Mouse (Mus musculus) stomach, embryonic 15.5 days (tissue): ENCODE measurements around the gene Zfp846. TPM values are rescaled to one million over a fixed set of nuclear protein-coding genes. Genes with fewer than 3 reads are reported as not detected.
"Not testable (repeated sequence)": the region's sequence is repeated elsewhere in the genome, so short reads cannot be mapped to it uniquely, and the experiment has no call there.

Source experiments
- ATAC-seq: fragments of 200-750 bp; cut with Nextera tagmentation; 2 replicates; pipeline ENCODE4 v1.8.0; 2017; ENCODE audit warnings: low read depth, moderate number of reproducible peaks, moderate TSS enrichment; ENCODE audit not compliant: insufficient read depth, low FRiP score
- H3K27ac ChIP-seq: fragments of 300-500 bp; sonication (generic); 2 replicates; pipeline ENCODE4 v1.5.1; 2015; ENCODE audit warnings: mild to moderate bottlenecking, inconsistent platforms
- H3K27me3 ChIP-seq: fragments of 300-500 bp; sonication (generic); replicated peaks from 2 replicates; pipeline ENCODE4 v1.6.1; 2015; ENCODE audit warnings: inconsistent platforms
- H3K36me3 ChIP-seq: fragments of 300-500 bp; sonication (generic); 2 replicates; pipeline ENCODE4 v1.6.1; 2015; ENCODE audit warnings: inconsistent platforms
- H3K4me1 ChIP-seq: fragments of 300-500 bp; sonication (generic); 2 replicates; pipeline ENCODE4 v1.6.1; 2015; ENCODE audit warnings: inconsistent platforms
- H3K4me2 ChIP-seq: fragments of 300-500 bp; sonication (generic); 2 replicates; pipeline ENCODE4 v1.6.1; 2015; ENCODE audit warnings: mild to moderate bottlenecking, inconsistent platforms
- H3K4me3 ChIP-seq: fragments of 300-500 bp; sonication (generic); replicated peaks from 2 replicates; pipeline ENCODE4 v1.5.1; 2015; ENCODE audit warnings: inconsistent platforms
- H3K9ac ChIP-seq: fragments of 300-500 bp; sonication (generic); 2 replicates; pipeline ENCODE4 v1.6.1; 2015; ENCODE audit warnings: inconsistent platforms
- H3K9me3 ChIP-seq: fragments of 300-500 bp; sonication (generic); 2 replicates; pipeline ENCODE4 v1.6.1; 2016; ENCODE audit warnings: inconsistent platforms
- WGBS: fragments of 180-500 bp; shearing (Covaris S2); methylation state at CpG from one replicate; pipeline ENCODE4 v1.1.7; 2015; 5-methylcytosine and 5-hydroxymethylcytosine counted together
- polyA plus RNA-seq: library from polyadenylated mRNA; unstranded; fragments of >200 nt; fragmentation: Nextera tagmentation; extraction: Ambion mirVana; gene quantifications from 2 replicates; pipeline ENCODE4 v1.2.1, GENCODE M21; 2015

Gene Zfp846
- polyA plus RNA-seq: 16.5 and 17.8 TPM in 2 replicates

- no peaks in the 10 kb centered on the region for H3K4me1 ChIP-seq
- H3K4me2 ChIP-seq: peak within 1 kb of the TSS; percentile 64
- H3K4me3 ChIP-seq: peak within 1 kb of the TSS; percentile 73
- peaks cover 2% of the 10 kb centered on the region; the same call in 1 of the 2 replicates for H3K36me3 ChIP-seq
- under 1% methylated on average over 30 of the region's 30 CpGs for WGBS
- peak; percentile 98 for ATAC-seq
- H3K9me3 ChIP-seq: no peaks in the 10 kb centered on the region
- peak within 1 kb of the TSS; percentile 66 for H3K9ac ChIP-seq
- H3K27ac ChIP-seq: peak within 1 kb of the TSS; percentile 86
- H3K27me3 ChIP-seq: 0 out of 2 replicates have a peak, but pooled peaks cover 5% of the 10 kb centered on the region
These were observed at the start of gene Zfp846 for GRCm38 (mm10) chr9:20581175-20581634. Zfp846 (plus strand) TSS chr9:20581291.

- 79% methylated on average over 8 of the region's 8 CpGs for WGBS
- Histone ChIP-seq H3K4me2 (no peak overlapping the region), H3K27me3 (0 out of 2 replicates have a peak, but pooled peaks cover 6% of the 10 kb centered on the region), H3K9me3 (no peaks in the 10 kb centered on the region), H3K9ac (no peak overlapping the region), H3K4me3 (no peak overlapping the region), H3K36me3 (no peaks in the 10 kb centered on the region), H3K4me1 (no peaks in the 10 kb centered on the region), H3K27ac (no peak overlapping the region)
- ATAC-seq: no peak
These were observed 46.7 kb upstream of the Zfp846 start for GRCm38 (mm10) chr9:20534326-20534926.

GRCm38 (mm10) chr9:20536598-20536997 is 44.5 kb upstream of the Zfp846 start:
- no peaks in the 10 kb centered on the region for H3K9me3 ChIP-seq
- no peak for ATAC-seq
- H3K4me2 ChIP-seq: no peak overlapping the region
- no peak overlapping the region for H3K4me3 ChIP-seq
- 82% methylated on average over 2 of the region's 2 CpGs for WGBS
- no peak overlapping the region for H3K9ac ChIP-seq
- no peaks in the 10 kb centered on the region for H3K4me1 ChIP-seq
- H3K27me3 ChIP-seq: 0 out of 2 replicates have a peak, but pooled peaks cover 6% of the 10 kb centered on the region
- no peaks in the 10 kb centered on the region for H3K36me3 ChIP-seq
- no peak overlapping the region for H3K27ac ChIP-seq

DNA sequence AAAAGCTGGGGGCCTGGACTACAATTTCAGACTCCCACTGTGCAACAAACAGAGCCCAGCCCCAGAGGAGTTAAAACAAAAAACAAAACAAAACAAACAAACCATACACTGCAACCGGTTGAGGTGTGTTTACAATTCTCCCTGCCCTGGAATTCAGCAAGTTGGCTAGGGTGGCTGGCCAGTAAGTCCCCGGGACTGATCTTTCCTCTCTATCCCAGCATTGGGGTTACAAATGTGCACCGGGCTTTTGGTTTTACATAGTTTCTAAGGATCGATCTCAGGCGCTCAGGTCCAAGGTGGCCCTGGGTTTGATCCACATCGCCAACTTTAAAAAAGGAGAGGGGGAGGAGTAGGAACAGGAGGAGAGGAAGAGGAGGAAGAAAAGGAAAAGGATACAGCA is 37.6 kb upstream of the Zfp846 start:
- no peaks in the 10 kb centered on the region for H3K27me3 ChIP-seq
- peaks cover 3% of the 10 kb centered on the region; the same call in 1 of the 2 replicates for H3K4me1 ChIP-seq
- ATAC-seq: no peak
- H3K27ac ChIP-seq: peak overlapping the region; percentile 93; the same call in 1 of the 2 replicates
- H3K4me3 ChIP-seq: no peak overlapping the region
- H3K9me3 ChIP-seq: no peaks in the 10 kb centered on the region
- 31% methylated on average over 6 of the region's 6 CpGs for WGBS
- peak overlapping the region; percentile 83; the same call in 1 of the 2 replicates for H3K4me2 ChIP-seq
- H3K36me3 ChIP-seq: no peaks in the 10 kb centered on the region
- H3K9ac ChIP-seq: no peak overlapping the region

GRCm38 (mm10) chr9:20544070-20544821 is 36.8 kb upstream of the Zfp846 start:
- H3K27ac ChIP-seq: peak overlapping the region; percentile 93
- ATAC-seq: peak; percentile 91
- H3K9me3 ChIP-seq: no peaks in the 10 kb centered on the region
- H3K4me1 ChIP-seq: peaks cover 3% of the 10 kb centered on the region; the same call in 1 of the 2 replicates
- no peaks in the 10 kb centered on the region for H3K36me3 ChIP-seq
- peak overlapping the region; percentile 45 for H3K4me3 ChIP-seq
- 3% methylated on average over 43 of the region's 43 CpGs for WGBS
- H3K9ac ChIP-seq: peak overlapping the region; percentile 19; the same call in 1 of the 2 replicates
- H3K27me3 ChIP-seq: no peaks in the 10 kb centered on the region
- peak overlapping the region; percentile 83 for H3K4me2 ChIP-seq

- H3K4me3 ChIP-seq: peak overlapping the region; percentile 45
- H3K36me3 ChIP-seq: no peaks in the 10 kb centered on the region
- 14% methylated on average over 8 of the region's 8 CpGs for whole genome bisulfite sequencing
- no peaks in the 10 kb centered on the region for H3K9me3 ChIP-seq
- H3K4me2 ChIP-seq: peak overlapping the region; percentile 83
- no peak for ATAC-seq
- H3K27me3 ChIP-seq: no peaks in the 10 kb centered on the region
- peaks cover 3% of the 10 kb centered on the region; the same call in 1 of the 2 replicates for H3K4me1 ChIP-seq
- no peak overlapping the region for H3K9ac ChIP-seq
- peak overlapping the region; percentile 93 for H3K27ac ChIP-seq
These were observed 35.9 kb upstream of the Zfp846 start for GRCm38 (mm10) chr9:20545151-20545550.

- Histone ChIP-seq H3K4me1 (no peaks in the 10 kb centered on the region), H3K9ac (no peak overlapping the region), H3K4me3 (no peak overlapping the region), H3K4me2 (no peak overlapping the region), H3K27ac (no peak overlapping the region), H3K9me3 (no peaks in the 10 kb centered on the region), H3K36me3 (no peaks in the 10 kb centered on the region), H3K27me3 (no peaks in the 10 kb centered on the region)
- 56% methylated on average over 5 of the region's 5 CpGs for WGBS
- no peak for ATAC-seq
These were observed 29.3 kb upstream of the Zfp846 start for GRCm38 (mm10) chr9:20551781-20552275.

GRCm38 (mm10) chr9:20552698-20553097 is 28.4 kb upstream of the Zfp846 start:
- Histone ChIP-seq H3K36me3 (no peaks in the 10 kb centered on the region), H3K4me3 (no peak overlapping the region), H3K4me2 (no peak overlapping the region), H3K9ac (no peak overlapping the region), H3K9me3 (no peaks in the 10 kb centered on the region), H3K27ac (no peak overlapping the region), H3K4me1 (no peaks in the 10 kb centered on the region), H3K27me3 (no peaks in the 10 kb centered on the region)
- no peak for ATAC-seq
- WGBS: 70% methylated on average over 1 of the region's 1 CpGs

- Histone ChIP-seq H3K9me3 (no peaks in the 10 kb centered on the region), H3K4me3 (no peak overlapping the region), H3K27ac (no peak overlapping the region), H3K36me3 (no peaks in the 10 kb centered on the region), H3K4me2 (no peak overlapping the region), H3K4me1 (no peaks in the 10 kb centered on the region), H3K27me3 (no peaks in the 10 kb centered on the region), H3K9ac (no peak overlapping the region)
- no peak for ATAC-seq
- 81% methylated on average over 5 of the region's 5 CpGs for WGBS
These were observed 18.9 kb upstream of the Zfp846 start for GRCm38 (mm10) chr9:20562177-20562576.

GRCm38 (mm10) chr9:20565326-20566030 is 15.6 kb upstream of the Zfp846 start:
- not testable (repeated sequence) for H3K9me3 ChIP-seq, H3K36me3 ChIP-seq, H3K27ac ChIP-seq, H3K9ac ChIP-seq, H3K4me2 ChIP-seq, ATAC-seq, H3K4me3 ChIP-seq, H3K4me1 ChIP-seq, H3K27me3 ChIP-seq
- WGBS: 60% methylated on average over 3 of the region's 3 CpGs

- H3K9ac ChIP-seq: no peak overlapping the region
- no peaks in the 10 kb centered on the region for H3K4me1 ChIP-seq
- H3K36me3 ChIP-seq: no peaks in the 10 kb centered on the region
- no peak overlapping the region for H3K27ac ChIP-seq
- H3K4me3 ChIP-seq: no peak overlapping the region
- no peaks in the 10 kb centered on the region for H3K9me3 ChIP-seq
- H3K4me2 ChIP-seq: no peak overlapping the region
- ATAC-seq: no peak
- H3K27me3 ChIP-seq: no peaks in the 10 kb centered on the region
These were observed 10.0 kb upstream of the Zfp846 start for GRCm38 (mm10) chr9:20571060-20571459.
